Mouse (Mus musculus): ENCODE measurements at regions not wholly inside any gene's neighbourhood (a gene's known extent, or its start where the extent isn't known, plus 50 kb on each side); places are given as distances from the start of the nearest gene placed in this dataset.

- no peaks in the 10 kb centered on the region for H3K36me3 ChIP-seq (ENCODE audit: control insufficient read depth, insufficient read depth, low read length)
- no peaks in the 10 kb centered on the region for H3K9me3 ChIP-seq (ENCODE audit: control insufficient read depth, low read length)
- H3K4me1 ChIP-seq (ENCODE audit: control insufficient read depth, insufficient read depth, low read length), result peaks cover 4% of the 10 kb centered on the region
- H3K27me3 ChIP-seq (ENCODE audit: control insufficient read depth, insufficient read depth, low read length), result no peaks in the 10 kb centered on the region
- WGBS, result 89% methylated on average over 12 of the region's 12 CpGs
- no peak overlapping the region for H3K4me2 ChIP-seq (ENCODE audit: low read depth)
- H3K27ac ChIP-seq (ENCODE audit: low read depth, low read length), result no peak overlapping the region
- H3K4me3 ChIP-seq (ENCODE audit: low read depth, low read length), result no peak overlapping the region
- DNase-seq (ENCODE audit: low spot score) (no peak), ATAC-seq (ENCODE audit: insufficient read depth, low FRiP score, low TSS enrichment) (no peak)
- no peak overlapping the region for H3K9ac ChIP-seq (ENCODE audit: low read length)
Observed at GRCm38 (mm10) chr7:63991085-63992010, 52.6 kb upstream of the Klf13 start.

DNA sequence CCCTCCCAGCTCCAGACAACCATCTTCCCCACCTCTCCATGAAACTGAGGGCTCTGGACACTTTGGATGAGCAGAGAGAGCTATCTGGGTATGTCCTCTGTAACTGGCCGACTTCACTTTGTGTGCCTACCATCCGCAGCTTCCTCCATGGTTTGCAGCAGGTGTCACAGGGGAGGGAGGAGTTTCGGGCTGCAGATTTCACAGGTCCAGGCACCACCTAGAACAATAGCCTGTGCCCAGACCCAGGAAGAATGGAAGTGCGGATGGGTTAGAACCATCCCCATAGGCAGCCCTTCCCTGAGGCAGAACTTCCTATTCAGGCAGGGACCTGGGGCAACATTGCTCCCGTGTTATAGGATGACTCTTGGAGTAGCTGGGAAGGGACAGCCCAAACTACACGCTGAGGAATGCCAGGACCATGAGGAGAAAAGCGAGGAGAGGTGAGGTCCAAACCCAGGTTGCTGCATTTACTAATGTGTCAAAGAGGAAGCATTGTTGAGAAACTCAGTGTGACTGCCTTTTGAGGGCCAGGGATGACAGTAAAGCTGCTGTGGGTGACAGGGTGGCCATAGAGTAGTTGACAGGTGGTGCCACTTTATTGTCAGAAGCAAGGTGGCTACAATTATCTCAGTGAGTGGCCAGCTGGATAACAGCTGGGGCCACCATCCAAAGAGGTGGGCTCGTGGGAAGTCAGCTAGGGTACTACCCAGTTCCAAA, 51.8 kb upstream of the Klf13 start:
- peaks cover 7% of the 10 kb centered on the region for H3K4me1 ChIP-seq (ENCODE audit: control insufficient read depth, insufficient read depth, low read length)
- no peak overlapping the region for H3K4me2 ChIP-seq (ENCODE audit: low read depth)
- H3K27me3 ChIP-seq (ENCODE audit: control insufficient read depth, insufficient read depth, low read length), result no peaks in the 10 kb centered on the region
- H3K4me3 ChIP-seq (ENCODE audit: low read depth, low read length), result no peak overlapping the region
- DNase-seq (ENCODE audit: low spot score) (no peak), ATAC-seq (ENCODE audit: insufficient read depth, low FRiP score, low TSS enrichment) (no peak)
- no peaks in the 10 kb centered on the region for H3K36me3 ChIP-seq (ENCODE audit: control insufficient read depth, insufficient read depth, low read length)
- WGBS, result 78% methylated on average over 8 of the region's 8 CpGs
- H3K27ac ChIP-seq (ENCODE audit: low read depth, low read length), result no peak overlapping the region
- no peak overlapping the region for H3K9ac ChIP-seq (ENCODE audit: low read length)
- H3K9me3 ChIP-seq (ENCODE audit: control insufficient read depth, low read length), result no peaks in the 10 kb centered on the region

DNA sequence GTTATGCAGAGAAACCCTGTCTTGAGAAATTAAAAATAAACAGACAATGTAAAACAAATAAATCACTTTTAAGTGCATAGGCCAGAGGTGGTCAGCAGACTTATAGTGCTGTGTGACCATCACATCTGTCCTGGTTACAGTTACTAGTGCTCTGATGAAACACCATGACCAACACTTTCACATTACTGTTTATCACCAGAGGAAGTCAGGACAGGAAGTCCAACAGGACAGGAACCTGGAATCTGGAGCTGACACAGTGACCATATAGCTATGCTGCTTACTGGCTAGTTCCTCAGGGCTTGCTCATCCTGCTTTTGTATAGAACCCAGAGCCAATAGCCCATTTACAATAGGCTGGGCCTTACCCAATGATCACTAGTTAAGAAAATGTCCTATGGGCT, 51.0 kb upstream of the Klf13 start:
- H3K4me2 ChIP-seq (ENCODE audit: low read depth), result no peak overlapping the region
- no peak overlapping the region for H3K27ac ChIP-seq (ENCODE audit: low read depth, low read length)
- ATAC-seq (ENCODE audit: insufficient read depth, low FRiP score, low TSS enrichment) (no peak), DNase-seq (ENCODE audit: low spot score) (no peak)
- H3K9me3 ChIP-seq (ENCODE audit: control insufficient read depth, low read length), result no peaks in the 10 kb centered on the region
- peaks cover 7% of the 10 kb centered on the region for H3K4me1 ChIP-seq (ENCODE audit: control insufficient read depth, insufficient read depth, low read length)
- H3K36me3 ChIP-seq (ENCODE audit: control insufficient read depth, insufficient read depth, low read length), result no peaks in the 10 kb centered on the region
- H3K4me3 ChIP-seq (ENCODE audit: low read depth, low read length), result no peak overlapping the region
- no peaks in the 10 kb centered on the region for H3K27me3 ChIP-seq (ENCODE audit: control insufficient read depth, insufficient read depth, low read length)
- H3K9ac ChIP-seq (ENCODE audit: low read length), result no peak overlapping the region
